Mouse (Mus musculus): ENCODE measurements around the gene Sema4d.

Gene Sema4d

GRCm38 (mm10) chr13:51753802-51754444 lies 39.6 kb downstream of the Sema4d start:
- DNase-seq (ENCODE audit: low spot score in 2 of 2), result peak; percentile 64 to 76

- DNase-seq (ENCODE audit: low spot score in 2 of 2), result no peak
These were observed 40.4 kb downstream of the Sema4d start for GRCm38 (mm10) chr13:51753168-51753465.

GRCm38 (mm10) chr13:51752346-51753167 lies 41.0 kb downstream of the Sema4d start:
- no peak for DNase-seq (ENCODE audit: low spot score in 2 of 2)

GRCm38 (mm10) chr13:51749578-51750345 lies 43.8 kb downstream of the Sema4d start:
- DNase-seq (ENCODE audit: low spot score in 2 of 2), result no peak

- DNase-seq (ENCODE audit: low spot score in 2 of 2), result no peak
These were observed 45.5 kb downstream of the Sema4d start for GRCm38 (mm10) chr13:51748009-51748552.

GRCm38 (mm10) chr13:51747069-51747468 lies 46.5 kb downstream of the Sema4d start:
- DNase-seq (ENCODE audit: low spot score in 2 of 2), result no peak

GRCm38 (mm10) chr13:51745862-51746261 lies 47.7 kb downstream of the Sema4d start:
- DNase-seq (ENCODE audit: low spot score in 2 of 2), result no peak

- DNase-seq (ENCODE audit: low spot score in 2 of 2), result peak in 1 of 2 experiments; percentile 64
These were observed 49.7 kb downstream of the Sema4d start for GRCm38 (mm10) chr13:51743855-51744254.

GRCm38 (mm10) chr13:51742551-51743052 lies 50.9 kb downstream of the Sema4d start:
- no peak for DNase-seq (ENCODE audit: low spot score in 2 of 2)

- no peak for DNase-seq (ENCODE audit: low spot score in 2 of 2)
These were observed 52.8 kb downstream of the Sema4d start for GRCm38 (mm10) chr13:51740776-51741175.

GRCm38 (mm10) chr13:51739713-51740112 lies 53.8 kb downstream of the Sema4d start:
- DNase-seq (ENCODE audit: low spot score in 2 of 2), result no peak

- no peak for DNase-seq (ENCODE audit: low spot score in 2 of 2)
These were observed 54.9 kb downstream of the Sema4d start for GRCm38 (mm10) chr13:51738531-51739117.

GRCm38 (mm10) chr13:51737949-51738513 lies 55.5 kb downstream of the Sema4d start:
- DNase-seq (ENCODE audit: low spot score in 2 of 2), result no peak

GRCm38 (mm10) chr13:51737033-51737948 lies 56.3 kb downstream of the Sema4d start:
- DNase-seq (ENCODE audit: low spot score in 2 of 2), result no peak

- DNase-seq (ENCODE audit: low spot score in 2 of 2), result no peak
These were observed 57.3 kb downstream of the Sema4d start for GRCm38 (mm10) chr13:51736007-51736911.

- no peak for DNase-seq (ENCODE audit: low spot score in 2 of 2)
These were observed 59.0 kb downstream of the Sema4d start for GRCm38 (mm10) chr13:51734556-51734955.

GRCm38 (mm10) chr13:51732097-51732664 lies 61.4 kb downstream of the Sema4d start:
- DNase-seq (ENCODE audit: low spot score in 2 of 2), result no peak

GRCm38 (mm10) chr13:51731474-51731873 lies 62.1 kb downstream of the Sema4d start:
- no peak for DNase-seq (ENCODE audit: low spot score in 2 of 2)

GRCm38 (mm10) chr13:51729887-51730361 lies 63.6 kb downstream of the Sema4d start:
- DNase-seq (ENCODE audit: low spot score in 2 of 2), result peak; percentile 65 to 71

Data from thymus, postnatal 10 days (tissue).